Comparison of ENCODE assay signal across 9 mouse cellular contexts in genomic region chr14:47529019-47529418, GRCm38 (mm10). TPM values are rescaled to one million over a fixed set of nuclear protein-coding genes. Genes with fewer than 3 reads are reported as not detected.
DNase-seq lines count a peak whose midpoint lies in the region; ATAC-seq lines count a peak whose summit lies in the region.
"Had no signal": no experiment of that assay in that cellular context is flagged by ENCODE, and none has a peak within 500 bp of the region (broad histone marks: within the 10 kb centered on the region; RNA-seq: fewer than 3 reads in every experiment).

No protein-coding gene starts in this region.

- H3K27me3 ChIP-seq in neural tube, embryonic 11.5 days (ENCODE audit: control insufficient read depth, insufficient read depth, low read length) = no peaks in the 10 kb centered on the region
- H3K27me3 ChIP-seq: neural tube, embryonic 13.5 days had no signal

- H3K9ac ChIP-seq in neural tube, embryonic 11.5 days (ENCODE audit: low read length) = no peak overlapping the region
- H3K9ac ChIP-seq: neural tube, embryonic 13.5 days had no signal

- peak; percentile 37; the same call in 1 of the 2 replicates for ATAC-seq in common myeloid progenitor, adult 5-6 weeks (replicated peaks; ENCODE audit: low read depth, poor library complexity, severe bottlenecking)
- no peak for ATAC-seq in neural tube, embryonic 11.5 days (ENCODE audit: insufficient read depth, low FRiP score, low TSS enrichment)

- H3K36me3 ChIP-seq in neural tube, embryonic 11.5 days (ENCODE audit: control insufficient read depth, insufficient read depth, low read length) = no peaks in the 10 kb centered on the region

- intact Hi-C loops in heart, postnatal 14 days (cut with DNase I) = loop anchor here (5.0 kb wide), 1 partner anchor 112 kb away; the partner anchor contains the start of gene Dlgap5
- intact Hi-C loops in left cerebral cortex, postnatal 14 days (cut with DNase I) = loop anchor here (1.0 kb wide), 1 partner anchor 57 kb away; no protein-coding TSS in a partner anchor

- no peaks in the 10 kb centered on the region for H3K9me3 ChIP-seq in neural tube, embryonic 11.5 days (ENCODE audit: control insufficient read depth, low read length)
- H3K9me3 ChIP-seq: neural tube, embryonic 13.5 days had no signal

- H3K27ac ChIP-seq in neural tube, embryonic 11.5 days (ENCODE audit: low read depth, low read length) = no peak overlapping the region
- H3K27ac ChIP-seq: neural tube, embryonic 13.5 days had no signal

- 49% methylated on average over 8 of the region's 8 CpGs for whole genome bisulfite sequencing in neural tube, embryonic 11.5 days

- H3K4me1 ChIP-seq in neural tube, embryonic 11.5 days (ENCODE audit: control insufficient read depth, insufficient read depth, low read length) = no peaks in the 10 kb centered on the region

- peak; percentile 45 for DNase-seq in ovary, postnatal 36 days (ENCODE audit: low spot score)
- no peak for DNase-seq in ovary, postnatal 10 days (ENCODE audit: low spot score)
- peak; percentile 67 to 88 for DNase-seq in adrenal gland, adult (ENCODE audit: inconsistent age in 2 of 2, low spot score in 1 of 2)
- peak; percentile 57 to 76 for DNase-seq in heart, postnatal 14 days
- peak; percentile 70 to 79 for DNase-seq in left cerebral cortex, postnatal 14 days (ENCODE audit: low spot score in 2 of 2)
- DNase-seq in neural tube, embryonic 11.5 days (ENCODE audit: low spot score) = peak; percentile 41
- DNase-seq in yolk sac, embryonic 10.5 days (ENCODE audit: low spot score) = no peak

- H3K4me3 ChIP-seq in neural tube, embryonic 11.5 days (ENCODE audit: low read depth, low read length) = no peak overlapping the region
- H3K4me3 ChIP-seq: neural tube, embryonic 13.5 days had no signal

- H3K4me2 ChIP-seq in neural tube, embryonic 11.5 days (ENCODE audit: low read depth) = no peak overlapping the region
- H3K4me2 ChIP-seq: neural tube, embryonic 13.5 days had no signal

RNA-seq across cellular contexts. Expression of gene Atg14, which starts 41.4 kb away (rescaled TPM):
- total RNA-seq in common myeloid progenitor, adult 5-6 weeks (2017) = 6.9 and 17.0 TPM in 2 replicates
- 1 to 10 TPM; 8.1 to 9.8 TPM for total RNA-seq in heart, postnatal 14 days (2021)
- total RNA-seq in left cerebral cortex, postnatal 14 days (2021) = 10 to 100 TPM; 15.2 to 15.4 TPM
- 17.5 and 19.1 TPM in 2 replicates for polyA plus RNA-seq in neural tube, embryonic 11.5 days (2014; fragmentation: Nextera tagmentation; extraction: Ambion mirVana)

Comparison
In these comparisons a context has a peak if more than half of its experiments do, and no peak if none do; other contexts are left out.
1. DNase-seq: peak in ovary, postnatal 36 days (single experiment), adrenal gland, adult (2 of 2), heart, postnatal 14 days (2 of 2), left cerebral cortex, postnatal 14 days (2 of 2) and neural tube, embryonic 11.5 days (single experiment); none in ovary, postnatal 10 days (single experiment) and yolk sac, embryonic 10.5 days (single experiment).